Mouse (Mus musculus): ENCODE measurements at regions not wholly inside any gene's neighbourhood (a gene's known extent, or its start where the extent isn't known, plus 50 kb on each side); places are given as distances from the start of the nearest gene placed in this dataset.

GRCm38 (mm10) chr9:23120814-23121213 is 102.1 kb upstream of the Bmper start:
- TF ChIP-seq POLR2A (IDR thresholded peaks at IDR 0.05; ENCODE audit: low read depth, low read length) = no peak
- no peak for TF ChIP-seq CTCF (IDR thresholded peaks at IDR 0.05; ENCODE audit: borderline replicate concordance, insufficient read depth, low read length)
- Histone ChIP-seq H3K27ac (ENCODE audit: insufficient read depth, low read length) (no peak overlapping the region), H3K4me3 (ENCODE audit: insufficient read depth, low read length) (no peak overlapping the region), H3K4me1 (ENCODE audit: control insufficient read depth, insufficient read depth, low read length) (no peaks in the 10 kb centered on the region)

GRCm38 (mm10) chr9:23122524-23122923 is 100.4 kb upstream of the Bmper start:
- Histone ChIP-seq H3K4me3 (ENCODE audit: insufficient read depth, low read length) (no peak overlapping the region), H3K4me1 (ENCODE audit: control insufficient read depth, insufficient read depth, low read length) (no peaks in the 10 kb centered on the region), H3K27ac (ENCODE audit: insufficient read depth, low read length) (no peak overlapping the region)
- TF ChIP-seq POLR2A (IDR thresholded peaks at IDR 0.05; ENCODE audit: low read depth, low read length) (no peak), CTCF (IDR thresholded peaks at IDR 0.05; ENCODE audit: borderline replicate concordance, insufficient read depth, low read length) (no peak)

GRCm38 (mm10) chr9:23123452-23123851 is 99.4 kb upstream of the Bmper start:
- H3K27ac ChIP-seq (ENCODE audit: insufficient read depth, low read length) = no peak overlapping the region
- H3K4me3 ChIP-seq (ENCODE audit: insufficient read depth, low read length) = no peak overlapping the region
- TF ChIP-seq POLR2A (IDR thresholded peaks at IDR 0.05; ENCODE audit: low read depth, low read length) (no peak), CTCF (IDR thresholded peaks at IDR 0.05; ENCODE audit: borderline replicate concordance, insufficient read depth, low read length) (no peak)
- no peaks in the 10 kb centered on the region for H3K4me1 ChIP-seq (ENCODE audit: control insufficient read depth, insufficient read depth, low read length)

GRCm38 (mm10) chr9:23125761-23126704 is 96.8 kb upstream of the Bmper start:
- H3K4me3 ChIP-seq (ENCODE audit: insufficient read depth, low read length) = no peak overlapping the region
- no peaks in the 10 kb centered on the region for H3K4me1 ChIP-seq (ENCODE audit: control insufficient read depth, insufficient read depth, low read length)
- no peak for TF ChIP-seq CTCF (IDR thresholded peaks at IDR 0.05; ENCODE audit: borderline replicate concordance, insufficient read depth, low read length)
- H3K27ac ChIP-seq (ENCODE audit: insufficient read depth, low read length) = no peak overlapping the region

- H3K4me1 ChIP-seq (ENCODE audit: control insufficient read depth, insufficient read depth, low read length) = no peaks in the 10 kb centered on the region
- TF ChIP-seq POLR2A (IDR thresholded peaks at IDR 0.05; ENCODE audit: low read depth, low read length) = no peak
- no peak for TF ChIP-seq CTCF (IDR thresholded peaks at IDR 0.05; ENCODE audit: borderline replicate concordance, insufficient read depth, low read length)
- no peak overlapping the region for H3K4me3 ChIP-seq (ENCODE audit: insufficient read depth, low read length)
- no peak overlapping the region for H3K27ac ChIP-seq (ENCODE audit: insufficient read depth, low read length)
Measured at GRCm38 (mm10) chr9:23127338-23128017, 95.4 kb upstream of the Bmper start.

- no peak overlapping the region for H3K27ac ChIP-seq (ENCODE audit: insufficient read depth, low read length)
Measured at GRCm38 (mm10) chr9:23128018-23128369, 94.9 kb upstream of the Bmper start.

GRCm38 (mm10) chr9:23134006-23134405 is 88.9 kb upstream of the Bmper start:
- TF ChIP-seq POLR2A (IDR thresholded peaks at IDR 0.05; ENCODE audit: low read depth, low read length) (no peak), CTCF (IDR thresholded peaks at IDR 0.05; ENCODE audit: borderline replicate concordance, insufficient read depth, low read length) (no peak)
- H3K4me1 ChIP-seq (ENCODE audit: control insufficient read depth, insufficient read depth, low read length) = no peaks in the 10 kb centered on the region
- H3K4me3 ChIP-seq (ENCODE audit: insufficient read depth, low read length) = no peak overlapping the region
- no peak overlapping the region for H3K27ac ChIP-seq (ENCODE audit: insufficient read depth, low read length)

More at GRCm38 (mm10) chr9:23128018-23128369, 94.9 kb upstream of the Bmper start:
- H3K4me3 ChIP-seq (ENCODE audit: insufficient read depth, low read length) = no peak overlapping the region
- no peak for TF ChIP-seq CTCF (IDR thresholded peaks at IDR 0.05; ENCODE audit: borderline replicate concordance, insufficient read depth, low read length)
- TF ChIP-seq POLR2A (IDR thresholded peaks at IDR 0.05; ENCODE audit: low read depth, low read length) = no peak
- no peaks in the 10 kb centered on the region for H3K4me1 ChIP-seq (ENCODE audit: control insufficient read depth, insufficient read depth, low read length)

- H3K27ac ChIP-seq (ENCODE audit: insufficient read depth, low read length) = no peak overlapping the region
- TF ChIP-seq POLR2A (IDR thresholded peaks at IDR 0.05; ENCODE audit: low read depth, low read length) (no peak), CTCF (IDR thresholded peaks at IDR 0.05; ENCODE audit: borderline replicate concordance, insufficient read depth, low read length) (no peak)
- no peaks in the 10 kb centered on the region for H3K4me1 ChIP-seq (ENCODE audit: control insufficient read depth, insufficient read depth, low read length)
- H3K4me3 ChIP-seq (ENCODE audit: insufficient read depth, low read length) = no peak overlapping the region
Measured at GRCm38 (mm10) chr9:23134421-23135118, 88.3 kb upstream of the Bmper start.

- no peak overlapping the region for H3K27ac ChIP-seq (ENCODE audit: insufficient read depth, low read length)
- no peaks in the 10 kb centered on the region for H3K4me1 ChIP-seq (ENCODE audit: control insufficient read depth, insufficient read depth, low read length)
- no peak for TF ChIP-seq CTCF (IDR thresholded peaks at IDR 0.05; ENCODE audit: borderline replicate concordance, insufficient read depth, low read length)
- no peak for TF ChIP-seq POLR2A (IDR thresholded peaks at IDR 0.05; ENCODE audit: low read depth, low read length)
- no peak overlapping the region for H3K4me3 ChIP-seq (ENCODE audit: insufficient read depth, low read length)
Measured at GRCm38 (mm10) chr9:23136511-23136910, 86.4 kb upstream of the Bmper start.
